Mouse (Mus musculus) heart, postnatal 0 days (tissue): ENCODE data around the gene Actb.

Experiments
- CTCF ChIP-seq: IDR thresholded peaks from 2 replicates; pipeline ENCODE4 v1.5.1; 2016; ENCODE audit warnings: antibody characterized with exemption, control low read depth, low read depth
- EP300 ChIP-seq: IDR thresholded peaks from 2 replicates; pipeline ENCODE4 v1.6.1; 2016; ENCODE audit warnings: antibody characterized with exemption, low read depth

GRCm38 (mm10) chr5:142928749-142929399 is 22.3 kb upstream of the Actb start:
- TF ChIP-seq CTCF: no peak
- TF ChIP-seq EP300: 0 out of 2 replicates have a peak, but pooled peaks have one; percentile 16
